Mouse (Mus musculus) kidney, postnatal 4 days (tissue): ENCODE measurements at regions not wholly inside any gene's neighbourhood (a gene's known extent, or its start where the extent isn't known, plus 50 kb on each side); places are given as distances from the start of the nearest gene placed in this dataset.

Experiments
- DNase-seq, 2 experiments: peaks; one replicate each; pipeline ENCODE4 v3.0.0; 2021; ENCODE audit warnings: mixed read lengths in 2 of 2

GRCm38 (mm10) chr2:59406976-59407375, 77.5 kb upstream of the Dapl1 start:
- DNase-seq = peak; percentile 25 to 51

GRCm38 (mm10) chr2:59407512-59407988, 76.9 kb upstream of the Dapl1 start:
- DNase-seq = no peak

GRCm38 (mm10) chr2:59408040-59408587, 76.3 kb upstream of the Dapl1 start:
- DNase-seq = no peak

- DNase-seq = no peak
These were observed 69.8 kb upstream of the Dapl1 start for GRCm38 (mm10) chr2:59414612-59415011.

DNA sequence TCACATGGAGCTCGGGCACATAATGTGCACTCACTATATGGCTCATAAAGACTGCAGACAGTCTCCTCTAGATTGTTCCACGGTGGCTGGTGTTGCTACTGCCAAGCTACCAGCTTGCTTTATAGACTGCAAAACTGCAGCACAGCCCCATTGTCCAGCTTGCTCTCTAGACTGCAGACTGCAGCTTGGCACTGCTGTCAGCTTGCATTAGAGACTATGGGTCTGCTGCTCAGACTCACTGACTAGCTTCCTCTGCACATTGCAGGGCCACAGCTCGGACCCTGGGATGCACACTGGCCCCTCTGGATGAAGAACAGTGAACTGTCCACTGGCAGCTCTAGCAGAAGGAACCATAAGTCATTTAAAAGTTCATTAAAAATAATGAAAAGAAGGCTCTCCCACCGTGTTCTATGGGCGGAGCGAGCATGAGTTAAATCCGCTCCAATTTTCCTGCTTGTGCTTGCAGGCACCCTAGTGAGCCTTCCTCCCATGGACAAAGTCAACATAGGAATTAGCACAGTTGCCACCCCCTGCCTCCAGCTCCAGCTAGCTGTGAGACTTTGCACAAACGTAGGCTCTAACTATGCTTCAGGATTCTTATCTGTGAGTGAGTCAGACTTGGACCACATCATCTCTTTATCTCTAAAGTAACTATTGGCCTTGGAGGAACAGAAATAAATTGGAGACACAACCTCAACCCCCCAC, 67.8 kb upstream of the Dapl1 start:
- DNase-seq = no peak

DNA sequence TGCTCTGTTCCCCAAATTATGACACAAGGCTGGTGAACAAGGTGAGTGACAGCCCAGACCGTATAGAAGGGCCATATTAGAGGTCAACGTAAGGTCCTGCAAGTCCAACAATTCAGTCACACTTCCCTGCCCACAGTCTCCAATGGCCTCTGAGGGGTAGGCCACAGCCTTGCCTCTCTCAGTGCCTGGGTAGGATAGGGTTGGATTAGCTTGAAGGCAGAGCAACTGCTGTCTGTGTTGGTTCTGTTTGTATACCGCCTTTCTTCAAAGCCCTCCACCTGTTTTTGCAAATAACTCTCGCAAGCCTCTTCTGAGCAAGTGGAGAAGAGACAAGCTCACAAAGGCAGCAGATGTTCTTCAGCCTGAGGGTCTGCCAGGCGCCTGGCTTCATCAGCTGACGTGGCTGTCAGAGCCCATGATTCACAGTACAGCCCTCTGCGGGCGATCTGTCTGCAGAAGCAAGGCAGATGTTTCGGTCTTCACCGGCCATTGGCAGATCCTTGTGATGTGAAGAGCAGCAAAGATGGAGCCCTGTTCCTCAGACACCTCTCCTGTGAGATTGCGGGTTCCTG, 67.0 kb upstream of the Dapl1 start:
- no peak for DNase-seq

- no peak for DNase-seq
These were observed 64.0 kb upstream of the Dapl1 start for GRCm38 (mm10) chr2:59420496-59420895.

GRCm38 (mm10) chr2:59422291-59423242, 61.9 kb upstream of the Dapl1 start:
- DNase-seq = no peak

- no peak for DNase-seq
These were observed 60.2 kb upstream of the Dapl1 start for GRCm38 (mm10) chr2:59424205-59424604.

DNA sequence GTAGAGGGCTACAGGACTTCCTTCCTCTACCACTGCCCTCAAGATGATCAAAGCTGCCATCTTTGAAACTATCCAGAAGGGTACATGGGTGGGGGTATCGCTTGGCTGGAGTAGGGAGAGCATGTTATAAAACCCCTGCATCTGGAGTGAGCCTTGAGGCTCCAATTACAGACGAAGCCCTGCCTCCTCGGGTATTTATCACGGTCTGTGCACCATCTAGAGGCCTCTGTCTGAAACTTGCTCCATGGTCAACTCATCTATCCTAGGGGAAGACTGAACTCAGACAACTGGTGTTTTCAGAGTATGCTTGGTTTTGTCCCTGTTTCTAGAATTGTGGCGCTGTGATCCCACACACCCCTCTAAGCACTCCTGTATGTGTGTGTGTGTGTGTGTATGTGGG, 59.7 kb upstream of the Dapl1 start:
- peak; percentile 54 to 66 for DNase-seq

- DNase-seq = no peak
These were observed 58.6 kb upstream of the Dapl1 start for GRCm38 (mm10) chr2:59425876-59426275.

DNA sequence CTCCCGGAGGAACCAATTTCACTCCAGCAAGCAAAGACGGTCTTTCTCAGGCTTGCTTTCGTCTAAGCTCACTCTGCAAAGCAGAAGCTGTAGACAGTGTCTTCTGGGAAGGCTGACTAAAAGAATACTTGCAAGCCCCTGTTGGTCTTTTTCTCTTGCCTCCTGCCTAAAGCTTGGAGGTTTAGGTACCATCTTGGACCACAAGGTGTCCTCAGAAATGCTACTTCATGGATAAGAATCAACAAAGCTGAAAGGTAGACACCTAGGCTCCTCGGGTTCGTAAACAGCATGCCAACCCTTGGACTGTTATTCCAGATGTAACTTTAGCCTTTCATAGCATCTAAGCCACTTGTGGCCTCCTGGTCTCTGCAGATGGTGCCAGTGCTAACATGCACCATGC, 53.0 kb upstream of the Dapl1 start:
- DNase-seq = no peak

GRCm38 (mm10) chr2:59431867-59432266, 52.6 kb upstream of the Dapl1 start:
- DNase-seq = no peak
